Mouse (Mus musculus) inflammation-experienced regulatory T-cells, adult 6 months (primary cell): Measurements from ENCODE around the gene Becn1. TPM values are rescaled to one million over a fixed set of nuclear protein-coding genes. Genes with fewer than 3 reads are reported as not detected.
A peak's percentile ranks its signal among the peaks of the same experiment; 100 is the strongest.

Experiments
- ATAC-seq: one replicate; pipeline ENCODE4 v1.8.0; 2017
- polyA plus RNA-seq, 3 experiments: library from polyadenylated mRNA; unstranded; fragments of 100-300 nt; shearing (Covaris generic); gene quantifications; one replicate each; pipeline ENCODE4 v1.2.1; 2017

The Becn1 gene
- polyA plus RNA-seq, 3 experiments from 2014 or later: 62.1 to 87.3 (median 74.1) TPM

DNA sequence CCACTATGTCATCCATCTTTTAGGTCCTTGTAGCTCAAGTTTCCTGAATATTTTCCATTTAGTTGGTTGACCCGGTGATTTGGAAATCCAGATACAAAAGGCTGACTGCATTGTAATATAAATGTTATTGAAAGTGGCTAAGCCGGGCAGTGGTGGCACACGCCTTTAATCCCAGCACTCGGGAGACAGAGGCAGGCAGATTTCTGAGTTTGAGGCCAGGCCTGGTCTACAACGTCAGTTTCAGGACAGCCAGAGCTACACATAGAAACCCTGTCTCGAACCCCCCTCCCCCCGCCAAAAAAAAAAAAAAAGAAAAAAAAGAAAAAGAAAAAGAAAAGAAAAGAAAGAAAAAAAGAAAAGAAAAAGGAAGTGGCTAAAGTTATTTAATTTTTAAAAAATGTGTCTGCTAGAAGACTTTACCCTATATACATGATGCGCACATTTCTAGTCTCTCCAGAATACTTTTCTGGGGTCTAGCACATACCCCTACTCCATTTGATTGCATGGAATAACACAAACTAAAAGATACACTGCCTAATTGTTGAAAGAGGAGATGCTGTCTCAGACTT lies 13.1 kb upstream of the Becn1 start:
- ATAC-seq: no peak

DNA sequence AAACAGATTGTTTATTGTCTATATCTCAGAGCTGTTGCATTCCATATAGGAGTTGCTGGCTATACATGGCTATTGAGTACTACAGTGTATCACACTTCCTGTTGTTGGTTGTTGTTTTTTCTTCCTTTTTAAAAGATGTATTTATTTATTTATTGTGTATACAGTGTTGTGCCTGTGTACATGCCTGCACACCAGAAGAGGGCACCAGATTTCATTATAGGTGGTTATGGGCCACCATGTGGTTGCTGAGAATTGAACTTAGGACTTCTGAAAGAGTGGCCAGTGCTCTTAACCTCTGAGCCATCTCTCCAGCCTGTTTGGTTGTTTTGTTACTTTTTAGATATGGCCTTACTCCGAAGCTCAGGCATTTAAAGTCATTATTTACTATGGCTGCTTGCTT lies 12.5 kb upstream of the Becn1 start:
- ATAC-seq: no peak

DNA sequence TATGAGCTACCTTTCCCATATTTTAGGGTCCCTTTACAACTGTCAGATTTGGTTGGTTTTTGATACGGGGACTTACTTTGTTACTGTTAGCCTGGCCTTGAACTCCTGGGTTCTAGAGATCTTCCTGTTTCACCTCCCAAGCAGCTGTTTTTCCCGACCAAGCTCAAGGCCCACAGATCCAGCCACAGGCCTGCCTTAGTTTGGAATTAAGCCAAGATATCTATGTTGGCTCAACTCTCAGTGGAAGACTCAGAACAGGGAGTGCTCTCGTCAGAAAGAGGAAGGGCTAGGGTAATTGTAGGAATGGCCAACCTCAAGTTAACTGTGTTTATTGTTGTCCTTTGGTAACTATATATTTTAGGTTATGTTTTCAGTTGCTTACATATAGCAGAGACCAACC lies 10.1 kb upstream of the Becn1 start:
- ATAC-seq: no peak

DNA sequence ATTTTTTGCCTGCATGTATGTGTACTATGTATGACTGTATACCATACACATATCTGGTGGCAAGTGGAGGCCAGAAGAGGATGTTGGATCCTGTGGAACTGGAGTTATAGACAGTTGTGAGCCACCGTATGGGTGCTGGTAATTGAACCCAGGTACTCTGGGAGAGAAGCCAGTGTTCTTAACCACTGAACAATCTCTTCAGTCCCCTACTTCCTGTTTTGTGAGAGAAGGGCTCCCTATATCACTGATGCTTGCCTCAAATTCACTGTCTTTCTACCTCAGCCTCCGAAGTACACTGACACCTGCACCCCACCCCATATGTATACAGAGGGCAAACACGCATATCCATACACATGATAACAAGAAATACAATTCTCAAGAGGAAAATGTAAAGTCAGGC lies 9.0 kb upstream of the Becn1 start:
- ATAC-seq: no peak

DNA sequence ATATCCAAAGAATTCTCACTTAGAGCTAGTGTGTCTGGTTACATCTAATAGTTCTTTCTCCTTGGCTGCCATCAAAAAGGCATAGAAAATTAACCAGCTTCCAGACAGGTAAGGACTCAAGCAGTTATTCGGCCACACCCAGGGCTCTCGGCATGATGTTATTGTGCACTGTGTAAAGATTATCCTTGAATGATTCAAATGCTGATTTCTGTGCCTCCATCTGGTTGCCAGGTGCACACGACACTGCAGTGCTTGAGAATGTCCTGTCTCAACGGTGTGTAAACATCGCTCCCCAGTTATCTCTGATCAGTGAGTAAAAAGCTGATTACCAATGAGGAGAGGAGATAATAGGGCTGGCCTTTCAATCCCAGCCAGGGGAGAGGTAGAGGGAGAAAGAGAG lies 5.7 kb upstream of the Becn1 start:
- ATAC-seq: no peak

DNA sequence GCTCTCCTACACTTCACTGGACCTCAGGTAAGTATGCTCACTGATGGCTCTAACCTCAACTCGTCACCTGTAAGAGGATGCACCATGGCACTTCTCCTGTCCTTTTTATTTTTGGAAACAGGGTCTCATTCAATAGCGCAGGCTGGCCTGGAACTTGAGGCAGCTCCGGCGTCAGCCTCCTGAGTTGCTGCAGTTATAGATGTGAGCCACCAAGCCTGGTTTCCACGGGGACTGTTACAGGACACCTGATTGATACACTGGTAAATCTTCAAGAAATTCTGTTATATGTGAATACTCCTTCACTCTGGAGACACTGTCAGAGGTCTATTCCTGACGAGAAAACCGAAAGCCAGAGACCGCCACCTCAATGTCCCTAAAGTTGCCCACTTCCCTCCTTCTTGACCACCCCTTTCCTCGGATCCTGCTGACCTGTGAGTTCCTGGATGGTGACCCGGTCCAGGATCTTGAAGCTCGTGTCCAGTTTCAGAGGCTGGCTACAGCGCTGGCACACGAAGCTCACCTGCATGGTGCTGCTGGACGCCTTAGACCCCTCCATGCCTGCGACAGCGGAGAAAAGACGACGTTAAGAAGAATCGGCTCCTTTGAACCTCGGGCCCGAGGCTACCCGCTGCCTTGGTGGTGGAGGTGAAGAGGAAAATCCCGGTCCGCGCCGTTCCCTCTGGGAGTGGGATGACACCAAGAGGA lies 635 bp downstream of the Becn1 start:
- ATAC-seq: no peak

DNA sequence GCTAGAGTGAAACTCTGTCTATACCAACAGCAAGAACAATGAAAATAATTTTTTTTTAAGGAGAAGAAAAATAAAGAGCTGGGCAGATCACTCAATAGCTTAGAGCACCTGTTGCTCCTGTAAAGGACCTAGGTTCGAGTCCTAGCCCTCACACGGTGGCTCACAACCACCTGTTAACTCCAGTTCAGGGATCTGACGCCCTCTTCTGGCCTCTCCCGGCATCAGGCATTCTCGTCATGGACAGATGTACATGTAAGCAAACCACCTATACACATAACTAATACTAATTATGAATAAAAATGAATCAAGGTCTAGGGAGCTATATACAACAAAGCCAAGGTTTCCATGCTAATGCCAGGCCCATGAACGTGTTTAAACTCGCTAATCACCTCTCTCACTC lies 1.2 kb downstream of the Becn1 start:
- ATAC-seq: no peak

DNA sequence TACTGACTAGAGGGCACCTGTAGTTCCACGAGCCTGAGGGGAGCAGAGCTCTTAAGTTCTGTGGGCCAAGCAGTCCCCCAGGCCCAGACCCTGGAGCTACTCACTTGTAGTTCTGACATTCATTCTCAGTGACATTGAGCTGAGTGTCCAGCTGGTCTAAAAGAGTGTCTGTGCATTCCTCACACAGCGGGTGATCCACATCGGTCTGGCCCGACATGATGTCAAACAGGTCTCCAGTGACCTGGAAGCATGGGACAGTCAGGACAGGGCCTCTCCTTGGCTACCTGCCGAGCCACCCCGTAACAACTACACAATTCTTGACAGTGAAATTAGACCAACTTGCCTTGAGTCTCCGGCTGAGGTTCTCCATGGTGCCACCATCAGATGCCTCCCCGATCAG lies 6.9 kb downstream of the Becn1 start:
- ATAC-seq: no peak

DNA sequence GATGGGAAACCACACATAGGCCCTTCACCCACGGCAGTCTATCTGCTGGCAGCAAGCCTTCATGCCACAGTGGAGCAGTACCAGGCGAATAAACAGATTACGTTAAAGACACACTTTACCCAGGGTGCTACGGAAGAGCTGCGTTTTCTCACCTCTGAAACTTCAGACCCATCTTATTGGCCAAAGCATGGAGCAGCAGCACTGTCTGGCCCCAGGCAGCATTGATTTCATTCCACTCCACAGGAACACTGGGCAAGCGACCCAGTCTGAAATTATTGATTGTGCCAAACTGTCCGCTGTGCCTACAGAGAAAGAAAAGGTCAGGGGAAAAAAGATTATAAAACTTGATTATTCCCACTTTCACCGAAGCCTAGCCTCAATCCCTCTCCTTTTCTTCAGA lies 10.9 kb downstream of the Becn1 start:
- ATAC-seq: no peak

DNA sequence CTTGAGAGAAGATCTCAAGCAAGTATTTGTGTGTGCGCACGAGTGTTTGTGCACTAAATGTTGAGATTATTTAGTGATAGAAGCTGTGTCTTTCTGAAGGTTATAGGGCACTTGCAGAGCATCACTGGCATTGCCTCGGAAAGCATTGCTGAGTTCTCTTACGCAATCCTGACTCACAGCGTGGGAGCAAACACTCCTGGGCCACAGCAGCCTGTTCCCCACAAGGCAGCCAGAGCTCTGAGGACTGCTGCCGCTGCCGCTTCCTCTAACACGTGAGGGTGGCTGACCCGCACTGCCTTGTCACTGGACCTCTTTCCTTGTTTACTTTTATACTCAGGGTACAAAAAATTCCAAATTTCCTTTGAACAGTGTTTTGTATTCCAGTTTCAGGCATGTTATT lies 14.8 kb downstream of the Becn1 start:
- ATAC-seq: no peak

DNA sequence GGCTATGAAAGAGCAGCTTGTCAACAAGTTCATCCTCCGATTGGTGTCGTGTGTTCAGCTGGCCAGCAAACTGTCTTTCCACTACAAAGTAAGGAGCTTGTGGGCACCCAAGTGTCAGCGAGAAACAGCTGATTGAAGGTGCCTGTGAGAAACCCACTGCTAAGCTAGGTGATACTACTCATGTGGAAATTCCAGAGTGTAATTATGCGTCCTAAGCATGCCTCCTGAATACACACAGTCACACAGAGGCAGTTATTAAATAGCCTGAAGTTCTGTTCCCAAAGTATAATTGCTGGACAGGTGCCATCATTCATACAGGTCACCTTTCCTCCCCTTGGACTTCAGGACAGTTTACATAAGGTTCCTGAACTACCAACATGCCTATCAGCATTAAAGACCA lies 18.3 kb downstream of the Becn1 start:
- no peak for ATAC-seq

DNA sequence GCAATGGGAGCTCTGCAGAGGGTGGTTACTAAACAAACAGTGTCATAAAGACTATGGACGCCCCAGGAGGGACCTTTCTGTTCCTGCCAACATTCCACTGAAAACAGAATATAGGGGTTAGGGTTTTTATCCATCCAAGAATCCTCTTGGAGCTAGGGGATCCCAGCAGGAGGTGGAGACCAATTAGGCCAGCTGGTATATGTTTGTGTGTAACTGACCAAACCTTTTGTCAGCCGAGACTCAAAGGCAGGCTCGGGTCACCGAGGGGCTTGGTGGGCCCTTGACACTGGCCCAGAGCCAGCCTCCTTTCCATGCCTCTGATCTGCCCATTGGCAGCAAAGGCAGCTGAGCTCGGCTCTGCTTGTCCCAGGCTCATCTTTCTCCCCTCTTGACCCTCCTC lies 19.2 kb downstream of the Becn1 start:
- ATAC-seq: no peak

DNA sequence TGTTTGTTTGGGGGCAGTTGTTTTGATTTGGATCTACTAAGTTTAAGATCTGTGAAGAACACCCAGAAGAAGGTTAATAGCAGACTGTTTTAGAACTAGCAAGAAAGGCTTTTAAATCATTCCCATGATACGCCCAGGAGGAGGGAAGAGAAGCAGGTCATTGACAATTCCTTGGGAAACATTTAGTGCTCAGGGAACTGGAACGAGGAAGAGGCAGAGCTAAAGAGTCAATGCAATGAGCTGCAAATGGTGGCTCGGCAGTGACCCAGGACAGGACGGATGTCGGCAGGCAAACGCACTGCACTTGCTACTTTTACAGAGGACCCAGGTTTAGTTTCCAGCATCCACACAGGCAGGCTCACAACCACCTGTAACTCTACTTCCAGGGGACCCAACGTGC lies 21.2 kb downstream of the Becn1 start:
- ATAC-seq: no peak

DNA sequence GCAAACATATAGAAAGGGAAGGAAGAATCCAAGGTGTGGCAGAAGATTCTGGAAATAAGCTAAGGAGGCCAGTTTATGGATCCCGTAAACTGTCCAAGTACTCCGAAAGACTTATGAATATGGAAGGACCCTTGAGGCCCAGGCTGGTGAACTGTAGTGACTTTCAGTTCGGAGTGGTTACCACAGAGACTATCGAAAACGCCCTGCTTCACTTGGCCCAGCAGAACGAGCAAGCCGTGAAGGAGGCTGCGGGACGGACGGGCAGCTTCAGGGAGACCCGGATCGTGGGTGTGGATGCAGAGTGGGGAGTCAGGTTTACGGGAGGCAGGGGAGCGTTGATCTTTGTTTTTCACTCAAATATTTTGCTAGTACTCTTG lies 22.9 kb downstream of the Becn1 start:
- no peak for ATAC-seq

DNA sequence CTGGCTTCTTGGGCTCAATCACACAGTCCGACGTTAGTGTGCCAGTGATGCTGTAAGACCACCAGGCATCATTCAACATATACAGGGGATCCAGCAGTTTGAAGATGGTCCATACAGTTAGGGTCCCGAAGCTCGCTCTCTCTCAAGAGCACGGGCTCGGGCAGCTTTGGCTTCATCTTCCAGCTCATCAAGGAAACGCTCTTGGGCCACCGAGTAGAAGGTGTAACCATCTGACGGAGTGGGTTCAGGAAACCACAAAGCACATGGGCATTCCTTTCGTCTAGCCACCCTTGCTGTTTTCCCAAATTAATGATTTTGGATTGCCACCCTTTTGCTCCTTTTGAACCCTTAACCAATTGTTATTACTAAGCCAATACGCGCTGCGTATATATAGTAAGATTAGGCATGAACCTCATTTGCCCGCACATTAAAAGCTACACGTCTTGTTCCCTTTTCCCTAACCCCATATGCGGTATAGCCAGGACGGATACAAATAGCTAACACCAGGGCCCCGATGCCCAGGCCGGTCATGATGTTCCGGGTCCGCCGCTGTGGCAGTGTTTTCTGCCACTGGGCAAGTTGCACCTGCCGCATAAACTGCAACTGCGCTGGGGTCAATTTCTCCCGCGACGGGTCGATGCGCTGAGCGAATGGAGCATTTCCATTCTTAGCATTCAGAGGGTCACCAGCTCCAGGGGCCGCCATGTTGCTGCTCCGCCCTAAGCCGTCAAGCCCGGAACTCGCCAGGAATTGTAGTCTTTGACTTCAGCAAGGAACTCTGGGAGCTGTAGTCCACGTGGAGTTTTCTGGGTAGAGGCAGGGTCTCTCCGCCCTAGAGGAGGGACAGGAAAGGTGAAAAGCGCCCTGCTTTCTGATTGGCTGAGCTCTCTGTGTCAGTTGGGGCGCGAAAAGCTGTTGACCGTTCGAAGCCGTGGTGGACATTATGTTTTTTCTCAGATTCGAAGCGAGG lies 23.6 kb downstream of the Becn1 start, which contains the start of the genes Cntd1 and Coa3:
Gene Cntd1, plus strand, starts transcription at position 790 of the 970 bp plus-strand sequence.
Gene Coa3, minus strand, starts transcription at position 892 of the 970 bp plus-strand sequence.
- ATAC-seq: peak; percentile 99

DNA sequence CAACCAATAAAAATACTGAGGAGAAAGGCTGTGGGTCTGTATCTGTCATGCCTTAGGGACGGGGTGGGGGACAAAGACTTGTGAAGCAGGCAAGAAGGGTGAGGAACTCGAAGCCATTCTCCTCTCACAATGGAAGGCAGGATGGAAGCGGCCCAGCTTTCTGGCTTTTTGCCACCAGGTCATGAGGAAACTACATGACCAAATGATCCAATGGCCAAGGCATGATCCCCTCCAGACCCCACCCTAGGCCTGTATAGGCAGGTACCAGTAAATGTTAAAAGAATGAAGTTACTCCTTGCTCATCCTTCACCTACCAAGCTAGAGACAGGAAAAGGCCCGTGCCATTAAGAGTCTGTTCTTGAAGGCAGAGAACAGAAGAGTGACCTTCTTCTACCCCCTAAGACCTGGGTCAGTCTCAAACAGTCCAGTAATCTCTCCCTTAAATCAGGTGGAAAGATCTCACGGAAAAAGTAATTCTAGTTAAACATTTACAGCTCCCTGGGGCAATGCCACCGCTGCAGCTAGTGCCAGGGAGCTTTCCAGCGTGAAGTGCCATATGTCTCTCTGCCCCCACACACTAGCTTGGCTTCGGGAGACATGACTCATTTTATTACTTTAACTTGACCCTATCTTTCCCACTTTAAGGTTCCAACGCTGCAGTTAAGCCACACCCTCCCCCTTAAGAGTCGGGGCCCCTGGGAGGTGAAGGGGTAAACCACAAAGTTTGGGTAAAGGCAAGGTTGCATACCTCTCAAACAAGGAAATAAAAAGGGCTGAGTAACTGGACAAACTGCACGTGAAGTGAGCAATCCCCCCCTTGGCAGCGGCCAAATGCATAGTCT lies 24.5 kb downstream of the Becn1 start:
- ATAC-seq: no peak

DNA sequence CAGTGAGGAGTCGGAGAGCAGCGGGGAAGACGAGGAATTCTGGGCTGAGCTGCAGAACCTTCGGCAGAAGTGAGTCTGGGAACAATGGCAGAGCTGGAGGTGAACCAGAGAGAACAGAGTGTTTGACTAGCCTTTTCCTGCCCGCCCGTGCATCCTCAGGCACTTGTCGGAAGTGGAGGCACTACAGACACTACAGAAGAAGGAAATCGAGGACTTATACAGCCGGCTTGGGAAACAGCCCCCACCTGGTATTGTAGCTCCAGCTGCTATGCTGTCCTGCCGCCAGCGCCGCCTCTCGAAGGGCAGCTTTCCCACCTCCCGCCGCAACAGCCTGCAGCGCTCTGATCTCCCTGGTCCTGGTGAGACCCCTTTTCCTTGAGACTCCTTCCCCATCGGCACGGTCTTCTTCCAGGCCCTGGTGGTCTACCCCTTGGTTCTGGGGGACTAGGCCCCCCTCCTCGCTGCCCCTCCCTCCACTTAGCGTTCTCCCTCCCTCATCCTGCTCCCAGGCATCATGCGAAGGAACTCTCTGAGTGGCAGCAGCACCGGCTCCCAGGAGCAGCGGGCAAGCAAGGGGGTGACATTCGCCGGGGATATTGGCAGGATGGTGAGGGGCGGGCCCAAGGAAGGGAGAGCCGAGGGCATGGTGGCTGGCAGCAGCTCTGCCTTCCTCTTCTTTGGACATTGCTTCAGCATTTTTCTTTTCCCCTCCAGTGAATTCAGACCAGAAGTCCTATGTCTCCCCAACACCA lies 25.6 kb downstream of the Becn1 start:
- ATAC-seq: no peak

DNA sequence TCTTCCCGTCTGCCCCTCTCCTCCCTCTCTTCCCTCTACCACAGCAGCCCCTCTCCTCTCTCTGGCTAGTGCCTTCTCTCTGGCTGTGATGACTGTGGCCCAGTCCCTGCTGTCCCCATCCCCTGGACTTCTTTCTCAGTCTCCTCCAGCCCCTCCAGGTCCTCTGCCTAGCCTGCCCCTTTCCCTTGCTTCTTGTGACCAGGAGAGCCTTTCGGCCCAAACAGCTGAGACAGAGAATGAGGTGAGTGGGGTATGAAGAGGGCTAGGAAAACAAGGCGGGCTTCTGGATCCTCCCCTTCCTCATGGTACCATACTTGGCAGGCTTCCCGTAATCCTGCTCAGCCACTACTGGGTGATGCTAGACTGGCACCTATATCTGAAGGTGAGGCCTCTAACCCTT lies 26.8 kb downstream of the Becn1 start:
- ATAC-seq: no peak

DNA sequence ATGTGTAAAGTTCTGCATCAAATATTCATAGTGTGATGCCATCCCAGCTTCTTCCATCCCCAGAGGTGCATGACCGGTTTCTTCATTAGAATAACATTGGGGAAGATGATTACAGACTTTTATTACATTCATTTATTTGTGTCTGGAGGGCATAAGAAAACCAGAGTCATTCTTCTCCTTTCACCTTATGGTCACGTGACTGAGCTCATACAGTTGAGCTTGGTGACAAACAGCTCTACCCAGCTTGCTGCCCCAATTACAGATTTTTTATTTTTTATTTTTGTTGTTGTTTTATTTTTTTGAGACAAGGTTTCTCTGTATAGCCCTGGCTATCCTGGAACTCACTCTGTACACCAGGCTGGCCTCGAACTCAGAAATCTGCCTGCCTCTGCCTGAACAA lies 29.6 kb downstream of the Becn1 start:
- no peak for ATAC-seq

DNA sequence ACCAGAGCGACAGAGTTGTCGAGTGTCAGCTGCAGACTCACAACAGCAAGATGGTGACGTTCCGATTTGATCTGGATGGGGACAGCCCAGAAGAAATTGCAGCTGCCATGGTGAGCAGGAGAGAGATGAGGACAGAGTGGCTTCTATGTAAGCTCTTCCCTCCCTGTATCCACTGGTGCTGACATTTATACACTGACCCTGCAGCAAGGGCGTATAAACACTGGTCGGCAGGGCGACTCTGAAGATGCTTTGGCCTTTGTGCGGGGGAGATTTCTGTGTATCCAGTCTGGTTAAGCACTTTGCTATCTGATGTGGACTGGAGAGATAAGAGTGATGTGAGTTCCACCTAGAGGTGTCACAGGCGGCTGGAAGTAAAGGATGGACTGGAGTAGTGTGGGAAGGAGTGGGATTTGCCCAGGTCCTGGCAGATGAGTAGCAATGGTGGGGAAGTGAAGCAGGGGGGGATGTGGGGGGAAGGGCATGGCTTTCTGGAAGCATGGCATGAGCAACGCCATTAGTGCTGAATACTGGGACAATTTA lies 32.4 kb downstream of the Becn1 start:
- ATAC-seq: no peak

DNA sequence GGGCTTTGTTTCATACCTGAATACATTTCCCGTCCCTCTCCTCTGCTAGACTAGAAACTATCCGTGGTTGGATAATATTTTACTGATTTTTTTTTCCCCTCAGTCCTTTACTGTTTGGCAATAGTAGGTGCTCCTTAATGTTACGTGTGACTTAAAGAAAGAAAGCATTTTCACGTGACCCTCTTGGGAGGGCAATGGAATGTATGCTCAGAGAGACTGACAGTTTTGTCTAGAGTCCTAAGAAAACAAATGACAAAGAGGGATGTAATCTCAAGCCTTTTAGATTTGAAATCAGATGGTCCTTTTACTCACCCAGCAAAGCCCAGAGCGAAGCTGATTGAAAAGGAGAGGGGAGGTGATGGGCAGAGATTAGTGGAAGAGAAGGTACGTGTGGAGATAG lies 36.2 kb downstream of the Becn1 start:
- no peak for ATAC-seq
